Mouse (Mus musculus) E14TG2a.4 (cell line): ENCODE data around the gene Fsip1.

Experiments used
- H3K27me3 ChIP-seq: 2 replicates; pipeline ENCODE4 v1.6.1; 2014; ENCODE audit warnings: low read length, control low read depth; ENCODE audit not compliant: insufficient read depth
- H3K36me3 ChIP-seq: 2 replicates; pipeline ENCODE4 v1.6.1; 2014; ENCODE audit warnings: low read length, control low read depth; ENCODE audit not compliant: insufficient read depth
- H3K4me1 ChIP-seq: replicated peaks from 2 replicates; pipeline ENCODE4 v1.6.1; 2014; ENCODE audit warnings: low read depth, low read length, control low read depth
- H3K4me3 ChIP-seq: replicated peaks from 2 replicates; pipeline ENCODE4 v1.5.1; 2014; ENCODE audit warnings: mild to moderate bottlenecking, low read length
- H3K9me3 ChIP-seq: 2 replicates; pipeline ENCODE4 v1.6.1; 2014; ENCODE audit warnings: low read length, control low read depth
- CTCF ChIP-seq: conservative IDR thresholded peaks from 2 replicates; pipeline ENCODE4 v1.5.1; 2014; ENCODE audit warnings: low read length
- NANOG ChIP-seq: IDR thresholded peaks from 2 replicates; pipeline ENCODE4 v1.6.1; 2014; ENCODE audit warnings: borderline replicate concordance, low read length, mixed read lengths
- POU5F1 ChIP-seq: IDR thresholded peaks from 2 replicates; pipeline ENCODE4 v1.6.1; 2014; ENCODE audit warnings: low read length, borderline replicate concordance

The Fsip1 gene

GRCm38 (mm10) chr2:118205991-118206585, 50.7 kb downstream of the Fsip1 start:
- Histone ChIP-seq H3K4me3 (no peak overlapping the region), H3K4me1 (peaks cover 9% of the 10 kb centered on the region), H3K9me3 (peaks cover 5% of the 10 kb centered on the region; the same call in 1 of the 2 replicates), H3K27me3 (peaks cover 11% of the 10 kb centered on the region), H3K36me3 (no peaks in the 10 kb centered on the region)
- TF ChIP-seq NANOG (no peak), CTCF (no peak), POU5F1 (no peak)

GRCm38 (mm10) chr2:118204646-118205045, 52.1 kb downstream of the Fsip1 start:
- Histone ChIP-seq H3K4me3 (no peak overlapping the region), H3K36me3 (no peaks in the 10 kb centered on the region), H3K27me3 (peaks cover 4% of the 10 kb centered on the region; the same call in 1 of the 2 replicates), H3K9me3 (peaks cover 5% of the 10 kb centered on the region; the same call in 1 of the 2 replicates), H3K4me1 (peaks cover 6% of the 10 kb centered on the region)
- TF ChIP-seq CTCF (no peak), POU5F1 (no peak), NANOG (no peak)

GRCm38 (mm10) chr2:118203739-118204461, 52.9 kb downstream of the Fsip1 start:
- H3K4me1 ChIP-seq, result peaks cover 5% of the 10 kb centered on the region
- TF ChIP-seq NANOG, result no peak
- TF ChIP-seq CTCF, result no peak
- TF ChIP-seq POU5F1, result no peak
- H3K9me3 ChIP-seq, result peaks cover 5% of the 10 kb centered on the region; the same call in 1 of the 2 replicates
- no peak overlapping the region for H3K4me3 ChIP-seq
- no peaks in the 10 kb centered on the region for H3K27me3 ChIP-seq
- no peaks in the 10 kb centered on the region for H3K36me3 ChIP-seq

- no peak for TF ChIP-seq CTCF
- TF ChIP-seq NANOG, result no peak
- TF ChIP-seq POU5F1, result no peak
- Histone ChIP-seq H3K4me3 (no peak overlapping the region), H3K9me3 (peaks cover 5% of the 10 kb centered on the region; the same call in 1 of the 2 replicates), H3K27me3 (no peaks in the 10 kb centered on the region), H3K4me1 (peaks cover 5% of the 10 kb centered on the region), H3K36me3 (no peaks in the 10 kb centered on the region)
Measured at GRCm38 (mm10) chr2:118202934-118203333, 53.8 kb downstream of the Fsip1 start.

- Histone ChIP-seq H3K4me1 (peaks cover 7% of the 10 kb centered on the region), H3K27me3 (no peaks in the 10 kb centered on the region), H3K9me3 (peaks cover 5% of the 10 kb centered on the region; the same call in 1 of the 2 replicates), H3K4me3 (no peak overlapping the region), H3K36me3 (no peaks in the 10 kb centered on the region)
- TF ChIP-seq CTCF (no peak), POU5F1 (no peak), NANOG (no peak)
Measured at GRCm38 (mm10) chr2:118201983-118202382, 54.8 kb downstream of the Fsip1 start.

GRCm38 (mm10) chr2:118199867-118200266, 56.9 kb downstream of the Fsip1 start:
- Histone ChIP-seq H3K27me3 (no peaks in the 10 kb centered on the region), H3K4me1 (peaks cover 13% of the 10 kb centered on the region), H3K9me3 (peaks cover 5% of the 10 kb centered on the region; the same call in 1 of the 2 replicates), H3K4me3 (no peak overlapping the region), H3K36me3 (no peaks in the 10 kb centered on the region)
- TF ChIP-seq POU5F1 (no peak), CTCF (peak; percentile 75)

- Histone ChIP-seq H3K4me1 (peaks cover 13% of the 10 kb centered on the region), H3K9me3 (no peaks in the 10 kb centered on the region), H3K27me3 (no peaks in the 10 kb centered on the region), H3K36me3 (no peaks in the 10 kb centered on the region), H3K4me3 (no peak overlapping the region)
- TF ChIP-seq CTCF, result 0 out of 2 replicates have a peak, but pooled peaks have one; percentile 4
- no peak for TF ChIP-seq NANOG
- no peak for TF ChIP-seq POU5F1
Measured at GRCm38 (mm10) chr2:118196966-118197365, 59.8 kb downstream of the Fsip1 start.

- TF ChIP-seq CTCF, result no peak
- no peak for TF ChIP-seq POU5F1
- no peak for TF ChIP-seq NANOG
- Histone ChIP-seq H3K4me3 (no peak overlapping the region), H3K36me3 (no peaks in the 10 kb centered on the region), H3K9me3 (peaks cover 9% of the 10 kb centered on the region), H3K27me3 (no peaks in the 10 kb centered on the region), H3K4me1 (peaks cover 30% of the 10 kb centered on the region)
Measured at GRCm38 (mm10) chr2:118182136-118182535, 74.6 kb downstream of the Fsip1 start.
